Mouse (Mus musculus): ENCODE measurements around the gene Sry. TPM values are rescaled to one million over a fixed set of nuclear protein-coding genes. Genes with fewer than 3 reads are reported as not detected.

Sry gene
- polyA plus RNA-seq (2012; rRNA removed), result not detected in 2 replicates

GRCm38 (mm10) chrY:2663558-2663957 lies at the start of gene Sry:
Gene Sry, minus strand, starts transcription at chrY:2663658.
- DNase-seq (ENCODE audit: extremely low spot score in 1 of 2, low spot score in 1 of 2), result no peak

Other genes with a start within 250 kb of the Sry start
- gene H2al2c, start 64.6 kb downstream of the Sry start, polyA plus RNA-seq (2012; rRNA removed), result not detected in 2 replicates
- gene H2al2b, start 57.0 kb upstream of the Sry start, polyA plus RNA-seq (2012; rRNA removed), result not detected in 2 replicates
- gene Gm4064, start 132.5 kb upstream of the Sry start, polyA plus RNA-seq (2012; rRNA removed), result not detected in 2 replicates
- gene Rbmy, start 167.0 kb upstream of the Sry start, polyA plus RNA-seq (2012; rRNA removed), result not detected in 2 replicates
- gene Gm10256, start 167.0 kb upstream of the Sry start, polyA plus RNA-seq (2012; rRNA removed), result not detected in 2 replicates
- gene Gm10352, start 237.3 kb upstream of the Sry start, polyA plus RNA-seq (2012; rRNA removed), result 0.10 TPM in 1 of 2 replicates, not detected in the other